10 mouse cellular contexts compared by ENCODE assay signal in genomic region chr2:19910781-19911175, GRCm38 (mm10). TPM values are rescaled to one million over a fixed set of nuclear protein-coding genes. Genes with fewer than 3 reads are reported as not detected.
A peak's percentile ranks its signal among the peaks of the same experiment; 100 is the strongest.
DNase-seq lines count a peak whose midpoint lies in the region; ATAC-seq and TF ChIP-seq lines count a peak whose summit lies in the region.
"Had no signal": no experiment of that assay in that cellular context is flagged by ENCODE, and none has a peak within 500 bp of the region (broad histone marks: within the 10 kb centered on the region; RNA-seq: fewer than 3 reads in every experiment).

No protein-coding gene starts in this region.

- H3K27ac ChIP-seq in kidney, postnatal 0 days, result no peak overlapping the region
- no peak overlapping the region for H3K27ac ChIP-seq in embryonic facial prominence, embryonic 12.5 days
- no peak overlapping the region for H3K27ac ChIP-seq in hindbrain, embryonic 14.5 days

- 4% methylated on average over 8 of the region's 8 CpGs for WGBS in kidney, postnatal 0 days
- under 1% methylated on average over 8 of the region's 8 CpGs for whole genome bisulfite sequencing in embryonic facial prominence, embryonic 12.5 days
- 2% methylated on average over 8 of the region's 8 CpGs for WGBS in hindbrain, embryonic 14.5 days

- H3K4me1 ChIP-seq in kidney, postnatal 0 days (replicated peaks; ENCODE audit: insufficient read depth, low read length), result 0 out of 2 replicates have a peak, but pooled peaks cover 5% of the 10 kb centered on the region
- H3K4me1 ChIP-seq in embryonic facial prominence, embryonic 12.5 days, result peaks cover 12% of the 10 kb centered on the region; the same call in 1 of the 2 replicates
- peaks cover 10% of the 10 kb centered on the region; the same call in 1 of the 2 replicates for H3K4me1 ChIP-seq in hindbrain, embryonic 14.5 days (replicated peaks; ENCODE audit: control insufficient read depth, insufficient read depth, low read length)

- H3K4me3 ChIP-seq in kidney, postnatal 0 days (replicated peaks; ENCODE audit: low read depth, low read length), result no peak overlapping the region
- no peak overlapping the region for H3K4me3 ChIP-seq in embryonic facial prominence, embryonic 12.5 days
- H3K4me3 ChIP-seq in hindbrain, embryonic 14.5 days (replicated peaks; ENCODE audit: low read length), result peak overlapping the region; percentile 13; the same call in 1 of the 2 replicates

- no peaks in the 10 kb centered on the region for H3K9me3 ChIP-seq in kidney, postnatal 0 days (replicated peaks; ENCODE audit: low read length)
- H3K9me3 ChIP-seq in embryonic facial prominence, embryonic 12.5 days, result no peaks in the 10 kb centered on the region
- no peaks in the 10 kb centered on the region for H3K9me3 ChIP-seq in hindbrain, embryonic 14.5 days (ENCODE audit: control insufficient read depth, low read length)

- TF ChIP-seq CTCF in kidney, postnatal 0 days (IDR thresholded peaks at IDR 0.05; ENCODE audit: low read depth), result no peak

- H3K4me2 ChIP-seq in kidney, postnatal 0 days (ENCODE audit: low read length), result 0 out of 2 replicates have a peak overlapping the region, but pooled peaks have one; percentile 16
- peak overlapping the region; percentile 79 for H3K4me2 ChIP-seq in embryonic facial prominence, embryonic 12.5 days (replicated peaks)
- peak overlapping the region; percentile 99 for H3K4me2 ChIP-seq in hindbrain, embryonic 14.5 days (replicated peaks)

- H3K27me3 ChIP-seq in kidney, postnatal 0 days (ENCODE audit: insufficient read depth, low read length), result peaks cover 17% of the 10 kb centered on the region
- H3K27me3 ChIP-seq in embryonic facial prominence, embryonic 12.5 days, result peaks cover 35% of the 10 kb centered on the region
- peaks cover 43% of the 10 kb centered on the region for H3K27me3 ChIP-seq in hindbrain, embryonic 14.5 days (ENCODE audit: control insufficient read depth, insufficient read depth, low read length)

- H3K9ac ChIP-seq in kidney, postnatal 0 days (ENCODE audit: low read depth, low read length), result no peak overlapping the region
- no peak overlapping the region for H3K9ac ChIP-seq in embryonic facial prominence, embryonic 12.5 days
- no peak overlapping the region for H3K9ac ChIP-seq in hindbrain, embryonic 14.5 days

- H3K36me3 ChIP-seq in kidney, postnatal 0 days (ENCODE audit: insufficient read depth, low read length), result no peaks in the 10 kb centered on the region
- H3K36me3 ChIP-seq in embryonic facial prominence, embryonic 12.5 days, result no peaks in the 10 kb centered on the region
- H3K36me3 ChIP-seq in hindbrain, embryonic 14.5 days (replicated peaks; ENCODE audit: control insufficient read depth, insufficient read depth), result no peaks in the 10 kb centered on the region

- no peak for DNase-seq in kidney, postnatal 0 days (ENCODE audit: low spot score)
- DNase-seq in kidney, adult 8-10 months, result no peak
- no peak for DNase-seq in hindbrain, embryonic 14.5 days (ENCODE audit: low spot score)
- peak; percentile 17 for DNase-seq in neural tube, embryonic 10.5 days (ENCODE audit: extremely low spot score, low spot score)
- DNase-seq in frontal cortex, postnatal 14 days (ENCODE audit: low spot score in 2 of 2), result no peak
- DNase-seq in ovary, postnatal 10 days (ENCODE audit: low spot score), result no peak
- no peak for DNase-seq in kidney, postnatal 10 days
- DNase-seq: lung, adult 18-20 months; thymus, postnatal 25 days had no signal

- no peak for ATAC-seq in kidney, postnatal 0 days (replicated peaks; ENCODE audit: low FRiP score, low read depth)
- no peak for ATAC-seq in embryonic facial prominence, embryonic 12.5 days (ENCODE audit: insufficient number of reproducible peaks, insufficient read depth, low FRiP score, low TSS enrichment)
- no peak for ATAC-seq in hindbrain, embryonic 14.5 days (ENCODE audit: low FRiP score)

RNA-seq across cellular contexts. Expression of gene Etl4, which starts 1.2 kb away (rescaled TPM):
- 37.4 and 38.0 TPM in 2 replicates for polyA plus RNA-seq in kidney, postnatal 0 days (2015; fragmentation: Nextera tagmentation; extraction: Ambion mirVana)
- 26.4 and 28.4 TPM in 2 replicates for polyA plus RNA-seq in embryonic facial prominence, embryonic 12.5 days (2016; fragmentation: Nextera tagmentation; extraction: Ambion mirVana)
- 5.9 and 6.8 TPM in 2 replicates for polyA plus RNA-seq in hindbrain, embryonic 14.5 days (2014; fragmentation: Nextera tagmentation; extraction: Ambion mirVana)

Comparison
In these comparisons a context has a peak if more than half of its experiments do, and no peak if none do; other contexts are left out.
1. H3K4me2 ChIP-seq: peak in every context shown above with its lines; median percentile 99 in hindbrain, embryonic 14.5 days; 79 in embryonic facial prominence, embryonic 12.5 days; 16 in kidney, postnatal 0 days.